Mouse (Mus musculus): ENCODE data around the gene Grasp.

Gene Grasp

DNA sequence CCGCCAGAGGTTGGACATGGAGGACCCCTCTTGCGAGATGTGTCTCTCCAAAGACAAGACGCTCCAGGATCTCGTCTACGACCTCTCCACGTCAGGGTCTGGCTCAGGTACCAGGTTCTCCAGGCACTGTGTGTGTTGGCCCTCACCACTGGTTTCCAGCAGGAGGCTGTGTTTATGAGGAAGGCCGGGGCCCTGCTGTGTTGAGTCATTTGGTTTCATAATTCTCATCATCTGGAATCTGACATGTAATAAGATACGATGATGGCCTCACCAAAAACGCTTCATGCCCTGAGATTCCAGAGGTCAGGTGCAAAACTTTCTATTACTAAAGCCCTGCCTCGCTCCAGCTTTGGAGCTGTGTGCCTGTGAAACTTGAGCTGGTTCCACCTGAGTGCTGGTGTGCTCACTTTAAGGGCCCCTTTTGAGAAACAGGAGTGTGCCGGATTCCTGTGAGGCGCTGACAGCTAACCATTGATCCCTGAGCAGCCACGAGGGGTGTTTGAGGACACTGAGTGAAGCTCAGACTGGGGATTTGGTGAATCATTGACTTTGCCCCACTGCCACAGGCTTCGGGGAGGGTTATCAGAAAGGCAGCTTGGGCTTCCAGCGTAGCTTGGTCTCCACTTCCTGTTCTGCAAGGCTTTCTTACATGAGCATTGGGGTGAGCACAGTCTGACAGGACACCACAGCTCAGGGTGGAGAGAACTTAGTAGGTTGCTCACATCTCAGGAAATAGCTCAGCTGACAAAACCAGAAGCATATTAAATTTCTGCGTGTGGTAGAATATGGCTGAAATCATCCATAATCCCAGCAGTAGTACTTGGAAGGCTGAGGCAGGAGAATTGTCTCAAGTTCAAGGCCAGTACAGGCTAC lies 28.8 kb upstream of the Grasp start:
- peak; percentile 81 to 95 for DNase-seq

DNA sequence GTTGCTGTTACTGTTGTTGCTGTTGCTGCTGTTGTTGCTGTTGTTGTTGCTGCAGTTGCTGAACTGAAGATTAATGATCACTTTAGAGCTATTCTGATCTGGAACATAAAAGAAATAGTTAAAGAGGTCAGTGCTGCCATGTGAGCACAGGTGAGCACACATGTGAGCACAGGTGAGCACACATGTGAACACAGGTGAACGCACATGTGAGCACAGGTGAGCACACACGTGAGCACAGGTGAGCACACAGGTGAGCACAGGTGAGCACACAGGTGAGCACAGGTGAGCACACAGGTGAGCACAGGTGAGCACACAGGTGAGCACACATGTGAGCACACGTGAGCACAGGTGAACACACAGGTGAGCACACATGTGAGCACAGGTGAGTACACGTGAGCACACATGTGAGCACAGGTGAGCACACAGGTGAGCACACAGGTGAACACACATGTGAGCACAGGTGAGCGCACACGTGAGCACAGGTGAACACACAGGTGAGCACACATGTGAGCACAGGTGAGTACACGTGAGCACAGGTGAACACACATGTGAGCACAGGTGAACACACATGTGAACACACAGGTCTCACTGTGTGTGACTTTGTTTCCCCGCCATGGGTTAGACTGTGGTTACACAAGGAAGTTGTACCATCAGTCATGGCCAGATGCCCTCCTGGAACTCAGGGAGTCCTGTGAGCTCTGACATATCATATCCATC lies 27.8 kb upstream of the Grasp start:
- no peak for DNase-seq

DNA sequence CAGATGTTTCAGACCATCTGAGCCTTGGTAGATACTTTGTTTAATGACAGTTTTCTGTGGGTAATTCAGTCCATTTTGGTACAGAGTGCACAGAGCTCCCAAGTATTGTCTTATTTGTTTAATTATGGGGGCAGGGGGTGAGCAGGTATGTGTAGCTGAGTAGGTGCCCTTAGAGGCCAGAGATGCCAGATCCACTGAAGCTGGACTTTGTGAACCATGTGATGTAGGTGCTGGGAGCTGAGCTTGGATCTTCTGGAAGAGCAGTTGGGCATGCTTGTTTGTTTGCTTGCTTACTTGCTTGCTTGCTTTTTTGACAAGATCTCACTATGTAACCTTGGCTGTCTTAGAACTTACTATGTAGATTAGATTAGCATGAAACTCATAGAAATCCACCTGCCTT lies 27.0 kb upstream of the Grasp start:
- no peak for DNase-seq

DNA sequence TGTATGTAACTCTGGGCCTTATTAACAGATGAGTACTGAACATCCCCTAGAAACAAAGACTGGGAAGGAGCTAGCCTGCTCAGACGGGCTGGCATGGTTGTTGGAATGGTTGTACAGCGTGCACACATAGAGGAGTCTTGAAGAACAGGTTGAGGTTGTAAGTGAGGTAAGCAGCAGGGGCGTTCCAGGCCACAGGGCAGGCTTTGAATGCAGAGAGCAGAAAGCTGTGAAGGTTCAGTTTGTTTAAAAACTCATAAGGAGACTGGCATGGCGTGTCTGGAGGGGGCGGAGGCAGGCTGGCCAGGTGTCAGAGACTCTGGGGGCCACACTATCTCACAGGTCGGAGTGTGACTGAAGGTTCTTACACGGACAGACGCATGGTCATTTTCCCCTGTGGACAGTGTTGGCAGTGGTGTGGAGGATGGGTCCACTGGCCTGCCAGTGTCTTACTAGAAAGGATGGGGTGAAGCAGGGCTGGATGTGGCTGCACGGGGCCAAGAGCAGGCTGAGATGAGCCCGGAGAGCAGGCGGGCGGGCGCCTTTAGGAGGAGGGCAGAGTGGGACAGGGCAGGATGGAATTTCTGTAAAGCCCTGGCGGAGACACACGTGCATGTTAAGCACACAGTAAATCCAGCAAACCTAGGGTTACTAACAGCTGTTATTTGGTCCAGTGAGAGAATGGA lies 26.4 kb upstream of the Grasp start:
- peak; percentile 39 to 79 for DNase-seq

DNA sequence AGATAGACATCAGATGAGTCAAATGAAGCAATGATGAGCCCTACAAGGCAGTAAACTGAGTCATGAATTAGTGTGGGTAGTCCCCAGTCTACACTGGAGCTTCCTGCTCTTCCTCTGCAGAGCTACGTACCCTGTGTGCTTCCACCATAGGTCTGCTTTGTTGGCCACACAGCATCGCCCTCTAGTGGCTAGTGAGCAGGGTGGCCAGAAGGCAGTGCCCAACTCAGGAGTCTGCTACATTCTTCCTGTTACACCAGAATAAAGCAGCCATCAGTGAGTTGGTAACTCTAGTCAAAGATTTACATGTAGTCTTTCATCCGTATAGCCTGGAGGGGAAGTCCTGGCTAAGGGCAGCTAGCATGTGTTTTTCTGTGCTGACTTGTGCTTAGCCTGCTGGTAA lies 25.8 kb upstream of the Grasp start:
- DNase-seq = peak; percentile 82 to 89

DNA sequence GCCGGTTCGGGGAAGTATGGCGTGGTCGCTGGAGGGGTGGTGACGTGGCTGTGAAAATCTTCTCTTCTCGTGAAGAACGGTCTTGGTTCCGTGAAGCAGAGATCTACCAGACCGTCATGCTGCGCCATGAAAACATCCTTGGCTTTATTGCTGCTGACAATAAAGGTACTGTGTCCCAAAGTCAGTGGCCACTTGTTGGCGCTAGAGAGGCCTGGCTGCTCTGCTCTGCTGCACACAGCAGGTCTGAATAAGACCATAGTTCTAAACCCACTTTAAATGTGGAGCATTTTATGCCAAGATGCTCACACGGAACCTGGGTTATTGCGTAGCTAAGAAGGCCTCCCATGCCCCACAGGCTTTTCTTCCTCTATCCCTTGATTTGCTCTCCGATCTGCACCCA lies 25.1 kb upstream of the Grasp start:
- DNase-seq = peak in 1 of 2 experiments; percentile 44

DNA sequence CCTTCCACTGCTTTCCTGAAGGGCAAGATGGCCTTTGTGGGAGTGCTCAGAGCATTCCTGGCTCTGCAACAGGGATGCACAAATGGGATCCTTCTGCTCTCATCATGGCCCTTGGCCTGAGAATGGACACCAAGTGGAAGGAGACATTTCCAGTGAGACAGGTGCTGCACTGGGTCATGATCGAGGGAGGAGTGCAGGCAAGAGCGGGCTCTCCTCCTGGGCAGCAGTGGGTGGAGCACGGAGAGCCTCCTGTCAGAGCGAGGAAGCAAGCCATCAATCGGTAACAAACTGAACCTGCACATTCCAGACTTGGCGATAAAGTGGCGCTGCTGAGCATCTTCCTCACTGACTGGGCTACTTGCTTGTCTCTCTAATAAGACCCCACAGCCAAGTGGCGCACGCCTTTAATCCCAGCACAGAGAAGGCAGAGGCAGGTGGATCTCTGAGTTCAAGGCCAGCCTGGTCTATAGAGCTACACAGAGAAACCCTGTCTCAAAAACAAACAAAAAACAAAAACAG lies 23.2 kb upstream of the Grasp start:
- DNase-seq = no peak

DNA sequence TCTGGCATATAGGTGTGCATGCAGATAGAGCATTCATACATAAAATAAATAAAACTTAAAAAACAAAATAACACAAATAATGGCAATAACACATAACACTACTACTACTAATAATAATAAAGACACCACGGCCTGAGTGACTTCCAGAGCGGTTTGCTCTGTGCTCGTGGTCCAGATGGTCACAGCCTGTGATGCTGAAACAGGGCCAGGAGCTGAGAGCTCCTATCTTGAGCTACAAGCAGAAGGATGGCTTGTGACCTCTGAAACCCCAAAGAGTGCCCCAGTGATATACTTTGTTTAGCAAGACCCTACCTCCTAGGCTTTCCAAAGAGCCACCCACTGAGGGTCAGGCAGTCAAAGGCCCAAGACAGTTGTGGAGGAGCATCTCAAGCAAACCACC lies 22.6 kb upstream of the Grasp start:
- DNase-seq = no peak

DNA sequence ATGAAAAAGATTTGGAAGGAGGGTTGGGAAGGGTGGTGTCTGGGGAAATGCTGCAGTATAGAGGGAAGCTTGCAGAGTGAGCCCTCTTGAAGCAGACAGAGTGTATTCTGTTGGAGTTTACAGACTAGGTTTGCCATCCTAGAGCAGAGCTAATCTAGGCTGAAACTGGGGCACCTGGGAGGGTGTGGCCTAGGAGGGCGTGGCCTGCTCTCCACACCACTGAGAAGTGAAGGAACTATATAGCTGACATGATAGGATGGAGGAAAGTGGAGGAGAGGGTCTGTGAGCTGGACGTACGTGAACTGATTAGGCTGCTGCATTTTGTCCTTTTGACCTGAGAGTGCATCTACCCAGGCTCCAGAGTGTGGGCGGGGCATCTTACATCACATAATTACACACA lies 20.3 kb upstream of the Grasp start:
- no peak for DNase-seq

DNA sequence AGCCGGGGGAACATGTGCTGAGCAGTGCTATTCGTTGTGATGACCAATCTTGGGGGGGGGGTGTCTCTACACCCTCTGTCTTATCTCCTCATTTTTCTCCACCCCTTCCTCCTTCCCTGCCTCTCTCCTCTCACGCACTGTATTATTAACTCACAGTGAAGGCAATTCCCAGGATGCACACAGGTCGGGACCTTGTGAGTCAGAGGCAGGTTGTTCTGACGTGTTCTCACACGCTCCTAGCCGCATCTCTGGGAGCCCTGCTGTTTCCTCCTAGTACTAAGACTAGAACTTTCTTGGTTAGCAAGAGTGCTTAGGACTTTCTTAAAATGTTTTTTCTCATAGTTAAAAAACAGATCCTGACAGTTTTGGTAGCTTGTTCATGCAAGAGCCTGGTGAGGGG lies 19.2 kb upstream of the Grasp start:
- DNase-seq = no peak

DNA sequence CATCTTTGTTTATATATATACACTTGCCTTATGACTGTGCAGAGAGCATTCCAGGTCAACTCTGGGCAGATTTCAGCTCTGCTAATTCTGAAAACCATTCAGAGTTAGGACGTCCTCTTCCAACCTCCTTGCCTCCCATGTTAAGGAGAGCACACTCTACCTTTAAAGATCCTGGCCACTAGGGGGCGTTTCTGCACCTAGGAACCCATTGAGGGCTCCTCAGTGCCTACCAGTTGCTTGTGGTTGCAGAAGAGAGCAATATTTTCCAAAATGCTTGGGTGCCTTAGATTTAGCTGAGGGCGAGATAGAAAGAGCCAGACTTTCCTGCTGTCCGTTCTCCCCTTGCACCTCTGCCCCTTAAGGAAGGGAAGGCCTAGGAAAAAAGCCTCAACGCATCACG lies 13.8 kb upstream of the Grasp start:
- peak; percentile 68 to 84 for DNase-seq

DNA sequence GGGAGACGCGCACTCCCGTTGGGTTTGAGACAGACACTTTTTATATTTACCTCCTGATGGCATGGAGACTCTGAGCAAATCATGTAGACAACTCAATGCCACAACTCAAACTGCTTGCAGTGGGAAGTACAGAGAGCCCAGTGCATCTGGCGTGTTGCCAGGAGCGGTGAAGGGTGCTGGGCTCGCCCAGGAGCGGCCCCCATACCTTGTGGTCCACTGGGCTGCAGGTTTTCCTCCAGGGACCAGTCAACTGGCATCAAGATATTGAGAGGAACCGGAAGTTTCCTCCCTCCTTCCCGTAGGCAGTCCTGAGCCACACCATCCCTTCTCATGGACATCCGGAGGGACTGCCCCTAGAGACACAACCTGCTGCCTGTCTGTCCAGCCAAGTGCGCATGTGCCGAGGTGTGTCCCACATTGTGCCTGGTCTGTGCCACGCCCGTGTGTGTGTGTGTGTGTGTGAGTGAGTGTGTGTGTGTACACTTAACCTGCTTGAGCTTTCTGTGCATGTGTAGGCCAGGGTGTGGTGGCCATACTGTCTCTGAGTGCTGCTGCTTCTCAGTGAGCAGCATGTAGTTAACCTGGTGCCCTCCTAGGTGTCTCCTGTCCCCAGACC lies 12.9 kb upstream of the Grasp start:
- DNase-seq = peak in 1 of 2 experiments; percentile 35

DNA sequence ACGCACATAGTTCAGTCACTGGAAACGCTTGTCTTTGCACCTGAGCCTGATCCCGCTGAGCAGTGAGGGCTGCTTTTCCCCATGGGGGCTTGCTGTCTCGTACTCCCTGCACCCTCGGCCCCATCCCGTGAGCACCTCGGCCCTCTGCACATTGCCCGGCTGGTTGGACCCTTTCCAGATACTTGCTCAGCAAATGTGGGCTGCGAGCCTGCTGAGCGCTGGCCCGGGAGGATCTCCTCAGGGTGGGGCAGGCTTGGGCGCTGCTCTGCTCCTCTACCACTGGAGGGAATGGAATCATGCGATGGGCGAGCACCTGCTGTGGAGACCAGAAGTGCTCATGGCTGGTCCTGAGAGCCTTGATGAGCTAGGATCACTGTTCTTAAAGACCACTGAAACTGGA lies 11.6 kb upstream of the Grasp start:
- DNase-seq = peak; percentile 90 to 94

DNA sequence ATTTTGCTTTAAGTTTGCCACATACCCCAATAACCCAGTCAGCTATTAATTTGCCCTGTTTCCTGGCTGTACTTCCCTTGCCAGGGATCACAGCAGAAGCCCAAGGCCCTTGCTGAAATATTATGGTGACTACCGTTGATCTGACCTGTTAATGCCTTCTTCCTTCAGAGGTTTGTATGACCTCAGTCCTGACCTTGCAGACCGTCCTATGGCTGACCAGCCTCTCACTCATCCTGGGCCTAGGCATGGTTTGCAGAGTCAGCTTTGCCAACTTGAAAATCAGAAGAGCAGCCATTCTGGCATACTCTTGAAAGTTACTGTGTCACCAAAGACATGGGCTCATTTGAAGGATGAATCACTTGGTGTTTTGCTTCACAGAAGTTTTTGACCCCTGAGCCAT lies 8.9 kb upstream of the Grasp start:
- DNase-seq = no peak

DNA sequence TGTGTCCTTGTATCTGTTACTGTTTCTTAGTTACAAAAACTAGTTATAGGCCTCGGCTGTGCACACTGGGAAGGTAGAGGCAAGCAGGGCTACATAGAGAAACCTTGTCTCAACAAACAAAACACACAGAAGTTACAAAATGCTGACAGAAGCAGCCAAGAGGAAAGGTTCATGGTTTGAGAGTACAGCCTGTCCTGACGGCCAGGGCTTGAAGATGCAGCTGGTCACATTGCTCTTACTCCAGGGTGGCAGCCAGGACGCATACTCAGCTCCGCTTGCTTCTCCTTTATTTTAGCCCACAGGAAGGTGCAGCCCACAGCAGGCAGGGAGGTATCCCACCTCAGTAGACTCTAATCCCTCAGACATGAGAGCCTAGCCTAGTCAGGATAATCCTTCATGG lies 8.0 kb upstream of the Grasp start:
- DNase-seq = peak; percentile 21 to 75

DNA sequence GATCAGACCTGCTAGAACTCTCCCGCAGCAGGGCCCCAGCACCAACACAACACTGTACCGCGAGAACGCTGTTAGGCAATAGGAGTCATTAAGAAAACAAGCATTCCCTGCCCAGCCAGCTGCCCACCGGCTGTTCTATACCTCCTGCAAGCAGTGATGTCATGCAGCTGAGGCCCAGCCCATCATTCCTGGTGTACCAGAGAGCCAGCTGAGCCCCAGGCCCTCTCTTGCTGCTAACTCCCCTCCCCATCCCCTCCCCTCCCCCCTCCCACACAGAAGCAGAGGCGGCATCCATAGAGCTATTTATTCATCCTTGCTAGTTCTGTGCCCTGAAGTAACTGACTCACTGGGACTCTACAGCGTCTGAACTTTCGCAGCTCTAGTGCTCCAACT lies 3.1 kb upstream of the Grasp start:
- peak in 1 of 2 experiments; percentile 63 for DNase-seq

DNA sequence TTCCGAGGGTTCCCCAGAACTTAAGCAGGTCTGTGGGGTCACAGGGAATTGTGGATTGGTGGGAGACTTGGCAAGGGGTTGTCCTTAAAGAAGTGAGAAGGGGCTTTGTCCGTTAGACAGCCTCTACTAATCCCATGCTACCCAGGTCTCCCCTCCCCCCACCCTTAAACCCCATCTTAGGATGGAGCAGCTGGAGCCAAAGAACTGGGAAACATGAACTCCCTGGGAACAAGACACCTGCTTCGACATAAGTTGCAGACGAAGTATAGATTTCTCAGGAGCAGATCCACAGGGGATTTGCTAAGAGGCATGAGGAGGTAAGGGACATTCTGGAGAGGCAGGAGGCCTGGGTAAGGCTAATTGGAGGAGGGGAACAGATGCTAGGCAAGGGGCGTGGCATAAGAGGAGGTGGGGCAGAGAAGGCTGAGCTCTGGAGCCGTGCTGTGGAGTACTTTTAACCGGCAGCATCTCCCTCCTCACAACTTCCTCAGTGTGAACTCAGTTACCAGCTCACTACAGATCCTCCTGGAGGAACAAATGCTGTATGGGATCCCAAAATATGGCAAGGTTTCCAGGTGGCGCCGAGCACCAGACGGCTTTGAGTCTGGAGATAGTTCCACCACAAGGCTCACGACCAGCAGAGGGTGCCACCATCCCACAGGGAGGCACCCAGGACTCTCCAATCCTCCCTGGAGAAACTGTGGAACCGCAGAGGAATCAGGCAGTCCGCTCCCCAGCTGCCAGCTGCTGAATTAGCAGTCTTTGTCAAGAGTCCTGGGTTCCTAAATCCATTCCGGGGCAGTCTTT lies 2.5 kb upstream of the Grasp start:
- peak; percentile 92 to 96 for DNase-seq

DNA sequence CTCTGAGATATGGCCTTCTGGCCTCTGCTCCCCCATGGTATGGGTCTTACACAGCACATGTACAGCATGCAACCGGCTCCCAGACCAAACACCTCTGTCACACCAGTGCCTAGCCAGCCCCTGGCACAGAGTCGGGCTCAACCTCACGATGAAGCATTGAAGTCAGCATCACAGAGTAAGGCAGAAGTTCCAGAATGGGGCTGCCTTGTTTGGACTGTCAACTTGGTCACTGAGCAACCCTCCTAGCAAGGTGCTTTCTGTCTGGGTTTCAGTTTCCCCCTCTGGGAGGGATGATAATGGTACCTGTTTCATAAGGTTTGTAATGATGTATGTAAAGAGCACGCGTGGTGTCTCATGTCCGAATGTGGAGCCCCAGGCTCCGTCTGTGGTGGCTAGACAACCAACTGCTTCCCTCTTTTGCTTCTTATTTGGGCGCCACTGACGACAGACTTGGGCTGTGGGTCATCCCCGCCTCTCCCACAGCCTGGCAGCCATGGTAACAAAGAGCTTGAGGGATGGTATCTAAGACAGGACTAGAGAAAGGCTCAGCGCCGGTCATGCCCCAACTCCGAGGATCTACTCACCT lies 998 bp upstream of the Grasp start:
- no peak for DNase-seq

DNA sequence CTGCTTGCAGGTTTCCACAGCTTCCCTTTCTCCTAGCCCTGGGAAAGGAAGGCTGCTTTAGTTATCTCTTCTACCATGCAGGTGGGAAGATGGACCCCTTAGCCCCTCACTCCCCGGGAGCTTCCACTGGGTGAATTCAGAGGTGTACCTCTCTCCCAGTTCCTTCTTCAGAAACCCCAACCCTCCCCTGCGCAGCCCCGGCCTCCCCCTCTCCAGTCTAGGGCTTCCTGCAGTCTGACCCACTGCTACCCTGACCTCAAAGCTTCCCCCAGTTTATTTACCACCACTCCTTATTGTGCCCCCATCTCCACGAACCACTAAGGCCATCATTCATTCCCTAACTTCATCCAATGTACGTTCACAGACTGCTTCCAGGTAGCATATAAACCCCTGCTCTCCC lies 392 bp upstream of the Grasp start:
- DNase-seq = no peak

DNA sequence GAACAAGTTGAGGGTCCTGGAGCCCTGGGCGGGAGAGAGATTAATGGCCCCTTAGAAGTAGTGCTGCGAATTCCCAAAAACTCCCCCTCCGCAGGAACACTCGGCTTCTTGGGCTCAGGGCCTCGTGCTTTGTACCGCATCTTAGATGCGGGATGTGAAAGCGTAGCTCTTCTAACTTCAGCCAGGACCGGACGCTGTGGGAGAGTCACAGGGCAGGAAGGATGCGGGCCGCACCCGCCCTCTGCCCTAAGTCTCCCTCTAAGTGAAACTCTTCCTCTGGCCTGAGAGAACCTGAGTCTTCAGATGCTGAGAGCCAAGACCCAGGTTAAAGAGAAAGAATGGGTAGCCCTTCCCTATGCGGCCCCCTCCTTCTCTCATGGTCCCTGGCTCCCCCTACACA lies 989 bp downstream of the Grasp start:
- DNase-seq = peak; percentile 50 to 71

DNA sequence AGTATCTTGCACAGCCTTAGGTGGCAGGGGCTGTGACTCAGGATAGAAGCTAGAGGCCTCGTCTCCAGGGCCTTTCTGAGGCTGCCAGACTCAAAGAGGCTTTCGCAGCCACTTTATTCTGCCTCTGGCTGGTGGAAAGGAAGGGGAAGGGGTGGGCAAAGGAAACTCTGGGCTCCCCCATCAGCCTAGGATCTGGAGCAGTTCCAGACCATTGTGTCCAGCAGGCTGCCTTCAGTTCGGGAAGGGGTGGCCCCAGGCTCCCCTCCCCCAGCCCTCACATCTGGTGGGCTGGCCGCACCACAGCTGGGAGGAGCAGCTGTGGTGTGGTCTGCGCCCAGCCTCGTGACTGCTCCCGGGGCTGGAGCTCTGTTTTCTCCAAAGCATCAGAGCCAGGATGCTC lies 4.0 kb downstream of the Grasp start:
- DNase-seq = peak; percentile 83 to 91
